Mouse (Mus musculus) ES-E14 (cell line): ENCODE measurements at regions not wholly inside any gene's neighbourhood (a gene's known extent, or its start where the extent isn't known, plus 50 kb on each side); places are given as distances from the start of the nearest gene placed in this dataset.

Experiments
- MAFK ChIP-seq: IDR thresholded peaks from 2 replicates; pipeline ENCODE4 v1.6.1; 2014; ENCODE audit warnings: mild to moderate bottlenecking, low read depth, low read length, inconsistent platforms; ENCODE audit not compliant: insufficient read depth
- ZC3H11A ChIP-seq: IDR thresholded peaks from 2 replicates; pipeline ENCODE4 v1.6.1; 2012; ENCODE audit warnings: low read depth, mild to moderate bottlenecking, inconsistent platforms, low read length, borderline replicate concordance
- ZNF384 ChIP-seq: IDR thresholded peaks from 2 replicates; pipeline ENCODE4 v1.6.1; 2012; ENCODE audit warnings: low read depth, low read length, inconsistent platforms

DNA sequence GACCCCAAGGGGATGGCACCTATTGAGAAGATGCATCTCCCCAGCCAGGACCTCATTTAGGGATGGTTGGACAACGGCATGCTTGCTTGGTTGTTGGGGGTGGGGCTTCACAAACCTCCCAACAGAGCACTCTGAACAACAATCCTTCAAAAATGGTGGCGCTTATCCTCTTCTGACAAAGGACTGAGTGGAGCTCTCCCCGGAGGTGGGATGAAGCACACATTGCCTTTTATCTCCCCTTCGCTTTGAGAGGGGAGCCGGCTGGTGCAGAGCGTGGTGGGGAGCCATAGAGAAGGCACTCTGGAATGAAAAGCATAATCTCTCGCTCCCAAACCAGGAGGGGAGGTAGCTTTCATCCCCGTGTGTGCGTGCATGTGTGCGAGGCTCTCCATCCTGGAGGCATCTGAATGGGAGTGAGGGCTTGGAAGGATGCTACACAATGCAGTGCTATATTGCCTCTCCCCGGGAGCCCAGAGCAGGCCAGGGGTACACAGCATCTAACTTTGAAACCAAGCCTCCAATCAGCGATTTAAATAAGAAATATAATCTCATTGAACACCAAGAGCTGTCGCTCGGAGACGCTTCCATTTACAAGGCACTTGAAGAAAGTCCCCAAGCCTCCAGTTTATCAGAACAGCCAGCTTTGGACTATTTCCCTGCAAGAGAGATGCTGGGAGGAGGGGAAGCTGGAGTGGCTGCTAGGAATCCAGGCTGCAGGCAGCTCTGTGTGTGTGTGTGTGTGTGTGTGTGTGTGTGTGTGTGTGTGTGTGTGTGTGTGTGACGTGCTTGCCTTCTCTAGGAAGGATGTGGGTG, 131.5 kb downstream of the Rps24 start:
- TF ChIP-seq ZC3H11A (no peak), MAFK (no peak), ZNF384 (no peak)
